Mouse (Mus musculus): Measurements from ENCODE around the gene Gnl1. TPM values are rescaled to one million over a fixed set of nuclear protein-coding genes. Genes with fewer than 3 reads are reported as not detected.

The Gnl1 gene
- polyA plus RNA-seq, 1 experiment from 2014 or later, result 31.3 TPM

- H3K27ac ChIP-seq (replicated peaks; ENCODE audit: low read depth, low read length), result peak overlapping the region; percentile 81
- H3K9ac ChIP-seq (replicated peaks; ENCODE audit: low read length), result peak overlapping the region; percentile 84
- DNase-seq (ENCODE audit: low spot score) (peak; percentile 92), ATAC-seq (replicated peaks; ENCODE audit: insufficient number of reproducible peaks, low FRiP score, low TSS enrichment, low read depth) (peak; percentile 82)
- H3K27me3 ChIP-seq (ENCODE audit: control insufficient read depth, insufficient read depth, low read length), result no peaks in the 10 kb centered on the region
- H3K36me3 ChIP-seq (replicated peaks; ENCODE audit: control insufficient read depth, insufficient read depth, low read depth, low read length), result peaks cover 6% of the 10 kb centered on the region; the same call in 1 of the 2 replicates
- H3K9me3 ChIP-seq (replicated peaks; ENCODE audit: control insufficient read depth, low read length), result no peaks in the 10 kb centered on the region
- H3K4me3 ChIP-seq (ENCODE audit: low read depth, low read length), result peak overlapping the region; percentile 96
- no peaks in the 10 kb centered on the region for H3K4me1 ChIP-seq (ENCODE audit: control insufficient read depth, insufficient read depth, low read length)
- under 1% methylated on average over 41 of the region's 41 CpGs for WGBS
- H3K4me2 ChIP-seq (ENCODE audit: low read depth, low read length), result peak overlapping the region; percentile 90
These were observed 745 bp upstream of the Gnl1 start for GRCm38 (mm10) chr17:35978811-35979400.

- no peaks in the 10 kb centered on the region for H3K4me1 ChIP-seq (ENCODE audit: control insufficient read depth, insufficient read depth, low read length)
- no peaks in the 10 kb centered on the region for H3K9me3 ChIP-seq (replicated peaks; ENCODE audit: control insufficient read depth, low read length)
- peak overlapping the region; percentile 84 for H3K9ac ChIP-seq (replicated peaks; ENCODE audit: low read length)
- H3K36me3 ChIP-seq (replicated peaks; ENCODE audit: control insufficient read depth, insufficient read depth, low read depth, low read length), result peaks cover 4% of the 10 kb centered on the region; the same call in 1 of the 2 replicates
- peak overlapping the region; percentile 96 for H3K4me3 ChIP-seq (ENCODE audit: low read depth, low read length)
- DNase-seq (ENCODE audit: low spot score) (peak; percentile 62), ATAC-seq (replicated peaks; ENCODE audit: insufficient number of reproducible peaks, low FRiP score, low TSS enrichment, low read depth) (peak; percentile 20; the same call in 1 of the 2 replicates)
- H3K4me2 ChIP-seq (ENCODE audit: low read depth, low read length), result peak overlapping the region; percentile 90
- WGBS, result under 1% methylated on average over 24 of the region's 29 CpGs
- peak overlapping the region; percentile 81 for H3K27ac ChIP-seq (replicated peaks; ENCODE audit: low read depth, low read length)
- no peaks in the 10 kb centered on the region for H3K27me3 ChIP-seq (ENCODE audit: control insufficient read depth, insufficient read depth, low read length)
These were observed 708 bp downstream of the Gnl1 start for GRCm38 (mm10) chr17:35980363-35980754.

- Histone ChIP-seq H3K4me2 (ENCODE audit: low read depth, low read length) (no peak overlapping the region), H3K9me3 (replicated peaks; ENCODE audit: control insufficient read depth, low read length) (no peaks in the 10 kb centered on the region), H3K27me3 (ENCODE audit: control insufficient read depth, insufficient read depth, low read length) (no peaks in the 10 kb centered on the region), H3K9ac (replicated peaks; ENCODE audit: low read length) (no peak overlapping the region), H3K4me3 (ENCODE audit: low read depth, low read length) (no peak overlapping the region), H3K27ac (replicated peaks; ENCODE audit: low read depth, low read length) (no peak overlapping the region), H3K36me3 (replicated peaks; ENCODE audit: control insufficient read depth, insufficient read depth, low read depth, low read length) (peaks cover 4% of the 10 kb centered on the region; the same call in 1 of the 2 replicates), H3K4me1 (ENCODE audit: control insufficient read depth, insufficient read depth, low read length) (no peaks in the 10 kb centered on the region)
- no peak for ATAC-seq (replicated peaks; ENCODE audit: insufficient number of reproducible peaks, low FRiP score, low TSS enrichment, low read depth)
- no peak for DNase-seq (ENCODE audit: low spot score)
- 88% methylated on average over 9 of the region's 9 CpGs for WGBS
These were observed 2.1 kb downstream of the Gnl1 start for GRCm38 (mm10) chr17:35981776-35982175.

GRCm38 (mm10) chr17:35991781-35992180 is 12.1 kb downstream of the Gnl1 start:
- H3K4me2 ChIP-seq (ENCODE audit: low read depth, low read length), result no peak overlapping the region
- no peak overlapping the region for H3K9ac ChIP-seq (replicated peaks; ENCODE audit: low read length)
- 57% methylated on average over 10 of the region's 10 CpGs for WGBS
- H3K4me1 ChIP-seq (ENCODE audit: control insufficient read depth, insufficient read depth, low read length), result no peaks in the 10 kb centered on the region
- DNase-seq (ENCODE audit: low spot score) (no peak), ATAC-seq (replicated peaks; ENCODE audit: insufficient number of reproducible peaks, low FRiP score, low TSS enrichment, low read depth) (no peak)
- H3K4me3 ChIP-seq (ENCODE audit: low read depth, low read length), result no peak overlapping the region
- H3K27ac ChIP-seq (replicated peaks; ENCODE audit: low read depth, low read length), result no peak overlapping the region
- no peaks in the 10 kb centered on the region for H3K9me3 ChIP-seq (replicated peaks; ENCODE audit: control insufficient read depth, low read length)
- H3K27me3 ChIP-seq (ENCODE audit: control insufficient read depth, insufficient read depth, low read length), result no peaks in the 10 kb centered on the region
- no peaks in the 10 kb centered on the region; the same call in 1 of the 2 replicates for H3K36me3 ChIP-seq (replicated peaks; ENCODE audit: control insufficient read depth, insufficient read depth, low read depth, low read length)

GRCm38 (mm10) chr17:35993675-35994074 is 14.0 kb downstream of the Gnl1 start:
- no peak overlapping the region for H3K4me2 ChIP-seq (ENCODE audit: low read depth, low read length)
- 9% methylated on average over 17 of the region's 17 CpGs for WGBS

GRCm38 (mm10) chr17:35994175-35994878 is 14.7 kb downstream of the Gnl1 start:
- no peaks in the 10 kb centered on the region for H3K36me3 ChIP-seq (replicated peaks; ENCODE audit: control insufficient read depth, insufficient read depth, low read depth, low read length)
- 3% methylated on average over 31 of the region's 31 CpGs for WGBS
- peak overlapping the region; percentile 76 for H3K4me2 ChIP-seq (ENCODE audit: low read depth, low read length)
- no peaks in the 10 kb centered on the region for H3K27me3 ChIP-seq (ENCODE audit: control insufficient read depth, insufficient read depth, low read length)
- H3K4me3 ChIP-seq (ENCODE audit: low read depth, low read length), result peak overlapping the region; percentile 43
- H3K4me1 ChIP-seq (ENCODE audit: control insufficient read depth, insufficient read depth, low read length), result no peaks in the 10 kb centered on the region; the same call in 1 of the 2 replicates
- no peaks in the 10 kb centered on the region for H3K9me3 ChIP-seq (replicated peaks; ENCODE audit: control insufficient read depth, low read length)
- ATAC-seq (replicated peaks; ENCODE audit: insufficient number of reproducible peaks, low FRiP score, low TSS enrichment, low read depth), result peak; percentile 63
- peak overlapping the region; percentile 50 for H3K9ac ChIP-seq (replicated peaks; ENCODE audit: low read length)
- peak; percentile 89 for DNase-seq (ENCODE audit: low spot score)
- H3K27ac ChIP-seq (replicated peaks; ENCODE audit: low read depth, low read length), result no peak overlapping the region

More at GRCm38 (mm10) chr17:35993675-35994074, 14.0 kb downstream of the Gnl1 start:
- Histone ChIP-seq H3K4me3 (ENCODE audit: low read depth, low read length) (no peak overlapping the region), H3K36me3 (replicated peaks; ENCODE audit: control insufficient read depth, insufficient read depth, low read depth, low read length) (no peaks in the 10 kb centered on the region), H3K27me3 (ENCODE audit: control insufficient read depth, insufficient read depth, low read length) (no peaks in the 10 kb centered on the region), H3K4me1 (ENCODE audit: control insufficient read depth, insufficient read depth, low read length) (no peaks in the 10 kb centered on the region; the same call in 1 of the 2 replicates), H3K27ac (replicated peaks; ENCODE audit: low read depth, low read length) (no peak overlapping the region), H3K9me3 (replicated peaks; ENCODE audit: control insufficient read depth, low read length) (no peaks in the 10 kb centered on the region), H3K9ac (replicated peaks; ENCODE audit: low read length) (no peak overlapping the region)
- ATAC-seq (replicated peaks; ENCODE audit: insufficient number of reproducible peaks, low FRiP score, low TSS enrichment, low read depth) (peak; percentile 41), DNase-seq (ENCODE audit: low spot score) (peak; percentile 90)

GRCm38 (mm10) chr17:35994879-35995240 is 15.2 kb downstream of the Gnl1 start:
- Histone ChIP-seq H3K4me2 (ENCODE audit: low read depth, low read length) (peak overlapping the region; percentile 76), H3K27ac (replicated peaks; ENCODE audit: low read depth, low read length) (no peak overlapping the region), H3K9me3 (replicated peaks; ENCODE audit: control insufficient read depth, low read length) (no peaks in the 10 kb centered on the region), H3K9ac (replicated peaks; ENCODE audit: low read length) (peak overlapping the region; percentile 50), H3K4me3 (ENCODE audit: low read depth, low read length) (peak overlapping the region; percentile 43), H3K36me3 (replicated peaks; ENCODE audit: control insufficient read depth, insufficient read depth, low read depth, low read length) (no peaks in the 10 kb centered on the region), H3K4me1 (ENCODE audit: control insufficient read depth, insufficient read depth, low read length) (no peaks in the 10 kb centered on the region; the same call in 1 of the 2 replicates), H3K27me3 (ENCODE audit: control insufficient read depth, insufficient read depth, low read length) (no peaks in the 10 kb centered on the region)
- 5% methylated on average over 14 of the region's 14 CpGs for WGBS
- peak; percentile 14 for DNase-seq (ENCODE audit: low spot score)
- ATAC-seq (replicated peaks; ENCODE audit: insufficient number of reproducible peaks, low FRiP score, low TSS enrichment, low read depth), result no peak

- Histone ChIP-seq H3K4me1 (ENCODE audit: control insufficient read depth, insufficient read depth, low read length) (no peaks in the 10 kb centered on the region; the same call in 1 of the 2 replicates), H3K27ac (replicated peaks; ENCODE audit: low read depth, low read length) (no peak overlapping the region), H3K9ac (replicated peaks; ENCODE audit: low read length) (no peak overlapping the region), H3K36me3 (replicated peaks; ENCODE audit: control insufficient read depth, insufficient read depth, low read depth, low read length) (no peaks in the 10 kb centered on the region), H3K27me3 (ENCODE audit: control insufficient read depth, insufficient read depth, low read length) (no peaks in the 10 kb centered on the region), H3K4me3 (ENCODE audit: low read depth, low read length) (no peak overlapping the region), H3K4me2 (ENCODE audit: low read depth, low read length) (no peak overlapping the region), H3K9me3 (replicated peaks; ENCODE audit: control insufficient read depth, low read length) (no peaks in the 10 kb centered on the region)
- peak; percentile 98 for DNase-seq (ENCODE audit: low spot score)
- peak; percentile 68 for ATAC-seq (replicated peaks; ENCODE audit: insufficient number of reproducible peaks, low FRiP score, low TSS enrichment, low read depth)
- 5% methylated on average over 11 of the region's 11 CpGs for whole genome bisulfite sequencing
These were observed 17.3 kb downstream of the Gnl1 start for GRCm38 (mm10) chr17:35996949-35997348.
